Mouse (Mus musculus) v-Abl transformed pro-B cells (cell line): ENCODE measurements around the gene Snap91.

Experiments used
- in situ Hi-C, 2 experiments: fragments of 400-800 bp; cut with MboI; formaldehyde crosslinking; loops; one replicate each; pipeline ENCODE4 v1.15.1; 2025; ENCODE audit not compliant: unreplicated experiment in 2 of 2

The Snap91 gene

DNA sequence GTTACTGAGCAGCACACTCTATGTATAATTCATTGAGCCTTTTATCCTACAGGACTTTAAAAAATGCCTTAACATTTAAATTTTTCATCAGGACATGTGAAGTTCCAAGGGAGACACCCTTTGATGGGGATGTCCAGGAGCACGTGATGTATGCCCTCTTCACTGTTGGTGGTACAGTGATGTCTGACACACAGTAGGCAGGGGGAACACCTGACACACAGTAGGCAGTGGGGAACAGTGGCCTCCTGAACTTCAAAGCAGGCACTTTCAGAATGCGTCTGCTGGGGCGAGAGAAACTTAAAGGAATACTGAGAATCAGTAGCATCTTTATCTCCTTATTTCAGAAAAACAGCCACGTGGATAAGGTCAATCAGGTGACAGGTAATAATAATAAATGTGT lies 62.8 kb downstream of the Snap91 start:
- in situ Hi-C loops = no loop called here

DNA sequence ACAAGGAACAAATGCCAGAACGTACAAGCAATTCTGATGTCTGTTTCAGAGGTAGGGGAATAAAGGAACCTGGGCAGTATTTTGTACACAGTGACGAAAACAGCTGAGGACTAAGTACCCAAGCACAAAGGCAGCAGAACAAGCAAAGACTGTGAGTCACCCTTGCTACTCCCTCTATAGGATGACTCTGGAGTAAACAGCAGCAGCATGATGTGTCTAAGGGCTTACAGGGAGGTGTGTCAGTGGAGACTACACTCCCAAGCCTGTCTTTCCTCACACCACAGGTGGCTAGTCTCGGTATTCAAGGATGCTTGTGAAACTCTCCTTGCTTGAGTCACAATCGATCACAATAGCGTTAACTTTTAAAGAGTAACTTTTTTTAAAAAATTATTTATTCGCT lies 66.1 kb downstream of the Snap91 start:
- in situ Hi-C loops = no loop called here

DNA sequence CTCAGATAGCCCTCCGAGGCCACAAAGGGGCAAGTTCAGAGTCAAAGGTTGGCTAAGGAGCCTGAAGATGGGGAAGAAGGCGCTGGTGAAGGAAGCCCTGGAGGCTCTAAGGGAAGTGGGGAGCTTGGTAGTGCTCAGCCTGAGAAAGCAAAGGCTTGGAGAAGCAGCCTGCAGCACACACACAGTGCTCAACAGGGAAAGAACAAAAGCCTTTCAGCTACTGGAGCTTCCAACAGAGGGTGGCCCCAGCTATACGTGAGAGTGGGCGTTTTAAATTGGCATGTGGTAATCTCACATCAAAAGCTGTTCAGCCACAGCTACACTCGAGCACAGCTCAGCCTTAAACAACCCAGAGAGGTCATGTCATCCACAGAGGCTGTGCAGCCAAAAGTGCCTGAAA lies 67.1 kb downstream of the Snap91 start:
- in situ Hi-C loops = no loop called here

- in situ Hi-C loops = no loop called here
Observed at GRCm38 (mm10) chr9:86810696-86811232, 69.7 kb downstream of the Snap91 start.

- in situ Hi-C loops = no loop called here
Observed at GRCm38 (mm10) chr9:86810213-86810612, 70.2 kb downstream of the Snap91 start.

DNA sequence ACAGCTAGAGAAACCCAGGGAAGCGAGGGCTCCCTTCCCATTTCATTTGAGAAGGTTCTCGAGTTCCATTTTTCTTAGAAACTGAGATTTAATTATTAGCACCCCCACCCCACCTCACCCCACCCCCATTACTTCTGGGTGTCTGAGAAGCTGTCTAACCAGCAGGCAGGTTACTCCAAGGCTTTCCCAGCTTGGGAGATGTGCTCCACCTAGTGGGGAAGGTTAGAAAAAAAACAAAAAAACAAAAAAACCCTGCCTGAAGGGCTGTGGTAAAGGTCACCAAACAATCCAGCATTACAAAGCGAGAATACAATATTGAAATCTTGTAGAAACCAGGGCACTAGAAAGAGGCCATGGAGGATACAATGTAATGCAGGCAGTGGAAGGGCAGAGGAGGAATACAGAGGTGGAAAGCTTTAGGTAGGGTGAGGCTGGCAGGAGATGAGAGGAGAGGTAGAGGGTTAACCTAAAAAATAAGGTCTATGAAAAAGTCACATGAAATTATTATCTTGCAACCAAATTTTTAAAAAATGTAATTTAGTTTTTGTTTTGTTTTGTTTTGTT lies 79.8 kb downstream of the Snap91 start:
- in situ Hi-C loops = loop anchor here (5.0 kb wide), 1 partner anchor 208 kb away; no protein-coding TSS in a partner anchor

- in situ Hi-C loops = no loop called here
Observed at GRCm38 (mm10) chr9:86799099-86799498, 81.4 kb downstream of the Snap91 start.

GRCm38 (mm10) chr9:86798686-86799085 lies 81.8 kb downstream of the Snap91 start:
- in situ Hi-C loops = no loop called here

- in situ Hi-C loops = no loop called here
Observed at GRCm38 (mm10) chr9:86798129-86798528, 82.3 kb downstream of the Snap91 start.

- in situ Hi-C loops = no loop called here
Observed at GRCm38 (mm10) chr9:86797553-86797952, 82.9 kb downstream of the Snap91 start.

DNA sequence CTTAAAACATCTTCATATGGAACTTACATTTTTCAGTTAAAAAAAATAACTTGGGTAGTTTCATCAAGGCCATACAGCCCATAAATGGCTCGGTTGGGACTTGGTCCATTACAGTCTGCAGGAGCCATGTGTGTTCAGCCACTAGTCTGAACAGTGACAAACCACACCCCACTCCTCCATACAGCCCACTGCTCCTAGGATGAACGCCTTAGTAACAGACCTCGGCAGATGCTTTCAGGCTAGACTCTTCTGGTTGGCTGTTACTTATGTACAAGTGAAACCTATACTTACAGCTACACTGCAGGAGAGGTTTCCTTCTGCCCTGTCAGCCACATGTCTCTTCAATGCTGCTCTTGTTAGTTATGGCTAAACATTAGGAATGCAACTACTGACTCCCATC lies 85.2 kb downstream of the Snap91 start:
- in situ Hi-C loops = no loop called here

- in situ Hi-C loops = no loop called here
Observed at GRCm38 (mm10) chr9:86791927-86792326, 88.5 kb downstream of the Snap91 start.

DNA sequence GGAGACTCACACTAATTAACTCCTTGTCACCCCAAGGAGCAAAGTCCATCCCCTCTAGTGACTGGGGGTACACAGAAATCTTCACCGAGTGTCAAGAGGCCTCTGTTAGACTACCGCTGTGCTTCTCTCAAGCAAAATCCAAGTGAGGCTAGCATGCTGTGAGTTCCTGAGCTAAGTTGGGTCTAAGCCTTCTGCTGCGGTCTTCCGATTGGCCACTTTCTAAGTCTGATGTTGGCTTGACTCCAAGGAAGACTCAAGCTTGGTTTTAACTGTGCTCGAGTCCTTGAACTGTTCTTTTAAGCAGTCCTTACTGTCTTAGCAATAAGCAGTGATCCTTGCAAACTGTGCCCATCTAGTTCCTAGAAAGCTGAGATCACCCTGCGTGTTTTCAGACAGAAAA lies 91.3 kb downstream of the Snap91 start:
- in situ Hi-C loops = no loop called here

DNA sequence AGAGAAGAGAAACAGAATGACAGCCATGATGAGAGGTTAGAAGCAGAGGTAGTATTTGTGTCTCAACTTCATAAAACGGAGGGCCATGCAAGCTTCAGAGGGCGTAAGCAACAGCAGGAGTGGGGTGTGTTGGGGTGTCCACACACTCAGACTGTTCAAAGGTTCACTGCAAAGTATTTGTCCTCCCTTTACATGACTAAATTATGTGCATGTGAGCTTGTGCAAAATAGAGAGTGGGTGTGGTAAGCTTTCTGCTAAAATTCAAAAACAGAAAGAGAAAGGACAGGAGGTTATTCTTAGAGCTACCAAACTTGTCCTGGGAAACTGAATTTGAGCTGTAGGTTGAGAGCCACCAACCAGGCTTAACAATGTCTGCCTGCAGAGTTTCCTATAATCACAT lies 97.6 kb downstream of the Snap91 start:
- in situ Hi-C loops = no loop called here

GRCm38 (mm10) chr9:86781426-86781825 lies 99.0 kb downstream of the Snap91 start:
- in situ Hi-C loops = no loop called here

DNA sequence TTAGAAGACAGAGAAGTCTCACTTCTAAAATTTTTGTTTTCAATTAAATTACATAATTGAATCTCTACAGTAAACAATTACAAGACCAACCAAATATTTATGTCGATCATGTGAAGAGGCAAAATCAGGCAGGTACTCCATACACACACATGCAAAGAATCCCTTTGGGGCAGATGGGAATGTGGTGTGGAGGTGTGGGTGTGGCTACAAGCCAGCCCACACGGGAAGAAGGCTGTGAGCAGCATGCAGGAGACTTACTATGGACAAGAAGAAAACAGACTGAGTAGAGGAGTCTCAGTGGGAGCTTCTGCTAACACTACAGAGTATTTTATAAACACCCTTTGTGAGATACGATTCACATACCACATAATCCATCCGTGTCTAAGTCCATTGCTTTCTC lies 102.2 kb downstream of the Snap91 start:
- in situ Hi-C loops = no loop called here

GRCm38 (mm10) chr9:86777309-86777708 lies 103.1 kb downstream of the Snap91 start:
- in situ Hi-C loops = no loop called here

- in situ Hi-C loops = no loop called here
Observed at GRCm38 (mm10) chr9:86775374-86775773, 105.1 kb downstream of the Snap91 start.

DNA sequence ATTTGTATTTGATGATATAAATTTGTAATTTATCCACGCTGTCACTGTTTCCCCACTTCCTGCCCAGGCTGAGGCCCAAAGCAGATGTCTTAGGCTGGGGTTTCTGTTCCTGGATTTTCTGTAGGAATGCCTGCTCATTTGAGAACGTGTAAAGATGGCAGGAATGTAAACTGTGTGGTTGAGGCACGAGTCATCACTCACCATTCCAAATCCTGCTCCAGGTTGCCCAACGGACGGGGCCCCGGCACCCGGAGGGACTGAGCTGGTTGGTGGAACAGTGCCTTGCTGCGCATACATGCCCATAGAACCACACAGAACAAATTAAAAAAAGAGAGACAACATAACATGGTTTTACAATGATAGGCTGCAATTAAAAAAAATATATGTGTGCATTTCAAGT lies 106.5 kb downstream of the Snap91 start:
- in situ Hi-C loops = no loop called here

GRCm38 (mm10) chr9:86772897-86773296 lies 107.6 kb downstream of the Snap91 start:
- in situ Hi-C loops = no loop called here

GRCm38 (mm10) chr9:86766991-86767390 lies 113.5 kb downstream of the Snap91 start:
- in situ Hi-C loops = no loop called here

GRCm38 (mm10) chr9:86764002-86764401 lies 116.5 kb downstream of the Snap91 start:
- in situ Hi-C loops = no loop called here
